Mouse (Mus musculus) gastrocnemius, adult 8-10 months (tissue): ENCODE results near the gene Tnfrsf17. TPM values are rescaled to one million over a fixed set of nuclear protein-coding genes. Genes with fewer than 3 reads are reported as not detected.
"Not testable (repeated sequence)": the region's sequence is repeated elsewhere in the genome, so short reads cannot be mapped to it uniquely, and the experiment has no call there.

Source experiments
- DNase-seq, 2 experiments: peaks; one replicate each; pipeline ENCODE4 v3.0.0; 2022; ENCODE audit warnings: low spot score in 2 of 2
- total RNA-seq, 4 experiments: library from RNA; stranded (reverse); gene quantifications; 2 replicates each; pipeline ENCODE4 v1.2.4; 2022

Gene Tnfrsf17
- total RNA-seq = not detected

DNA sequence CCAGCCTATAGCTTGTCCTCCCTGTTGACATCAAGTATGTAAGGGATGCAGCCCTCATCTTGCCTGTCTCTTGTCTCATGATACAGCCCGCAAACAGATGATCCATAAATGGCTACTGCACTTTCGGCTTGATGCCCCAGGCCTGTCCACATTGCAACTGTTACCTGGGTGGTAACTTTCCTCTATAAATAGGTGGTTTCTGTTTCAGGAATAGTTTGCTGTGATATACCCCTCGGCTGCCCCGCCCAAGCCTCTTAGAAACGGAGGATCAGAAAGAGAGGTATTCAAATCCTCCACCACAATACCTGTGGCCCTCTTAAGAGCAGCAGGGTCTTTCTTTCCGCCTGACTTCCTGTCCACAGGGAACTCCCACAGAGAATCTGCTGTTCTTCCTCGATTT, at the start of gene Tnfrsf17:
Gene Tnfrsf17, plus strand, starts transcription at position 301 of the 400 bp plus-strand sequence.
- no peak for DNase-seq

DNA sequence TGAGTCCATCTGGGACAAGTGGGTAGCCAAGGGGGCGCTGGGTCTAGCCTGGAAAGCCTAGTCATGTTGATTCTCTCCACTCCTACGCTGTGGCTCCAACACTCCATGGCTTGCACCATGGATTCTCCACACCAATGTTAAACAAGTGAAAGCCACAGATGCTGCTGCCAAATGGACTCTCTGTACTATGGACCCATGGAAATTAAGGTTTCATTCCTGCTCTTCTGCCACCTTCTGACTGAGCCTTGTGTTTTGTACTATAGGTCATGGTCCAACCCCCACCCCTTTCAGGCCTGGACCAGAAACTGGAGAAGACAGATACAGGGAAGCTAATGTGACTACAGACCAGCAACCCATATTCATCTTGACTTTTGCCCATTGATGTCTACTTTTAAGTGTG, 47.1 kb upstream of the Tnfrsf17 start:
- DNase-seq = no peak

DNA sequence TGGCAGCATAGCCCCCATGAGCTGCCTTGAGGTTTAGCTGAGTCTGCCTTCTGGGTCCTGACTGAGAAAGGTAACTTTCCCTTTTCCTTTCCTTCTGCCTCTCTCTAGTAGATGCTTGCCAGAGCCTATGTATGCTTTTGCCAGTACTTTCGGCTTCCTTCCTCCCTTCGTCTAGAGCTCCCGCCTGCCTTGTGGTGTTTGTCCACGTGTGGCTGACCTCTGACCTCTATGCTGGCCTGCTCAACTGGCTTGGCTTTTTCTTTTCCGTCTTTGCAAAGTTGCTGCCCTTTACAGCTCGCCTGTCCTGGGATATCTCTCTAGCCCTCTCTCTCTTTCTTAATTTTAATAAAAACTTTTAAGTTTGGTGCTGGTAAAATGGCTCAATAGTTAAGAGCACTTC, 43.8 kb upstream of the Tnfrsf17 start:
- no peak for DNase-seq

DNA sequence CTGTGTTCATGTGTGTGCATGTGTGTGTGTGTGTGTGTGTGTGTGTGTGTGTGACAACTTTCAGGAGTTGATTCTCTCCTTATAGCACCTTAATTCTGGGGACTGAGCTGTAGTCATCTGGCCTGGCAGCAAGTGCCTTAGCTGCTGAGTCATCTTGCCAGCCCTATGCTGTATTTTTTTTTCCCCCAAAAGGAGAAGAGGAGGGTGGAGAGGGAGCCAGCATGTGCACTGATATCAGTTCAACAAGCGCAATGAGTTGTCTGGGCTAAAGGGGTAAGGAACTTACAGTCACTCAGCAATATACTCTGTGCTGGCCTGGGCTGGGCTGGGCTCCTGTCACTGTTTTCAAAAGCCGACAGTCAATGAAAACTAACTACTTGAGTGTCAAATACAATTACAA, 43.0 kb upstream of the Tnfrsf17 start:
- DNase-seq = no peak

DNA sequence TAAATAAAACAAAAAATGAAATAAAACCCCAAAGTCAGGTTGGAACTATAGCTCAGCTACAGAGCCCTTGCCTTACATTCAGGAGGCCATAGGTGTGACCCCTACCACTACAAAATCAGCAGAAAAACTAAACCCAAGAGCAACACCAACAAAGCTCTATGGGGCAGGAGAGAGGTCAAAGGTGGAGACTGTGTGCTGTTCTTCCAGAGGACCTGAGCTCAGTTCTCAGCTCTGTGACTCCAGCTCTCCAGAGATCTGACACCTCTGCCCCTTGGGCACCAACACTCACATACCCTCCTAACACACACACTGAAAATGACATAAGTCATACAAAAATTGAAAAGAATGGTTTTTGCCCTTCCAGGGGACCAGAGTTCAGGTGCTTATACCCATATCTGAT, 42.5 kb upstream of the Tnfrsf17 start:
- no peak for DNase-seq

DNA sequence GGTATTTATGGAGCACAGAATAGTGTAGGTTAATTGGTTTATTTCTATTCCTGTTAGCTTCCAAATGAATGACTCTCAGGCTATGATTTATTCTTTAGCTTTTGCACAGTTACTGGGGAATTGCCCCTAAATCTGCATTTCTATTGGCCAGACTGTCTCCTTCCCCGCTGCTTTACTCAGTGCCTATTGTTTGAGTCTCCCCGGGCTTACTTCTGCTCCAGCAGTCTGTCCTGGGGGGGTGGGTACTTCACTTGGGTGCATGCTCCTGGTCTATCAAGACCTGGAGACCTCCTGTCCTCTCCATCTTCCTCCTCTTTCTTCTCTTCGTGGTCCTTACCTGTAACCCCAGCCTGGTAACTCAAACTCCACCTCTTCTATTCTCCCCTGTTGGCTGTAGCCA, 36.7 kb upstream of the Tnfrsf17 start:
- DNase-seq = no peak

DNA sequence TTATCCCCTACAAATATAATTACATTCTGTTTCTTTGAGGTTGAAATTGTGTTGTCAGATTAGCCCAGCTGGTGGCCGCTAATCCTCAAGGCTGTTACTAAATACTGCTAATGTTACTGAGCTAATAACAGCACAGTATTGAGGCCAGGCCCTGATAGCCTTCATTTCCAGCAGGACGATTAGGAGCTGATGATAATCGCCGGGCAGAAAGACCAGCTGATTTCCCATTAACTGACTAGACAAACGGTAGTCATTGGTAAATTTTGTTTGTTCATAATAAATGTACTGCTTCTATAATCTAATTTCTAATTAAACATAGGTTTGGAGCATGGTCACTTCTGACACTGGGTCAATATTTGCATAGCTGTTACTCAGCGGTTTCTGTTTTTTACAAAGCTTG, 34.8 kb upstream of the Tnfrsf17 start:
- no peak for DNase-seq

DNA sequence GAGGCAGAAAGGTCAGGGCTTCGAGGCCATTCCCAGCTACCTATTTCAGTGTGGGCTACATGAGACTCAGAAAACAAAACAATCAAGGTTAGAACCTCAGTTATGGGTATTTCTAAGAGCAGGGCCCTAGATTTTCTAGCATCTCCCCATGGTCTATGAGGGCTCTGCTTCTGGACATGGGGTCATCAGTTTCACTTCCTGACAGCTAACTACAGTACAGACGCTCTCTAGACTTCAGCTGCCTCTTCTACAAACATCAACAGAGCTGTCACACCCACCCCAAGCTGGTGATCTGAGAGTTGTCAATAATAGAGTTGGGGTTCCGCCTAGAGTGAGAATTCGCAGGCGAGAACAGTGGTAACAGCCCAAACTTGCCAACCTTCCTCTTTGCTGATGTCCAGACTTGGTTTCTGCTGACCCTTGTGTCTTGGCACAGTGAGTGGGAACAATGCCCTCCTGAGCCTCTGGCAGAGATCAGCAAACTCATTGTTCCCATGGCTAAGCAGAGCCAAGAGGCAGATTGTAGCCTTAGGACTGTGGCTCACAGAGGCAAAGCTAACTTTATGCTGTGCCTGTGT, 30.9 kb upstream of the Tnfrsf17 start:
- no peak for DNase-seq

DNA sequence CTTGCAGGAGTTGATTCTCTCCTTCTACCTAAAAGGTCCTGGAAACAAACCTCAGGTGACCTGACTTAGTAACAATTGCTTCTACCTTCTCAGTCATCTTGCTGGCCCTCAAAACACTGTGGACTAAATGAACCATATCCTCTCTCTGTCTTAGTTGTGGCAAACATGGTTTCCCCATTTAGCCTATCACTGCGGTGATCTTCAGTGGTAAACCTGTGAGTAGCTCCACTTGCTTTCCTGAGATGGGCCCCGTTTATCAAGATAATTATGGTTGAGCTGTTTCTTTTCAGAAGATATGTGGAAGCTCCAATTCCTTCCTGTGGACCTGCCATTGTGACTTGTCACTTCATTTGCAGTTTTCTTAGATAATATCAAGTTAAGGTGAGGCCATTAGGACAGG, 28.7 kb upstream of the Tnfrsf17 start:
- no peak for DNase-seq

DNA sequence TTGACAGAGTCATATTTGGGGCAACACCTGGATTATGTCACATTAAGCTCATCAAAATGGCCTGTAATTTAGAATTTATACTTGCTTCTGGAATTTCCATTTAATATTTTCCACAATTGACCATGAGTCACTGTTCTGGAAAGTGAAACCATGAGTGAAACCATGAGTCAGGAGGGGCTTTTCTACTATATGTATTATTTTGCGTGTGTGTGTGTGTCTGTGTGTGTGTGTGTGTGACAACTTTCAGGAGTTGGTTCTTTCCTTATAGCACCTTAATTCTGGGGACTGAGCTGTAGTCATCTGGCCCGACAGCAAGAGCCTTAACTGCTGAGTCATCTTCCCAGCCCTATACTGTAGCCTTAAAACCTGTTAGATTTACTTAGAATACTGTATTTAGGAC, 27.7 kb upstream of the Tnfrsf17 start:
- DNase-seq = no peak

DNA sequence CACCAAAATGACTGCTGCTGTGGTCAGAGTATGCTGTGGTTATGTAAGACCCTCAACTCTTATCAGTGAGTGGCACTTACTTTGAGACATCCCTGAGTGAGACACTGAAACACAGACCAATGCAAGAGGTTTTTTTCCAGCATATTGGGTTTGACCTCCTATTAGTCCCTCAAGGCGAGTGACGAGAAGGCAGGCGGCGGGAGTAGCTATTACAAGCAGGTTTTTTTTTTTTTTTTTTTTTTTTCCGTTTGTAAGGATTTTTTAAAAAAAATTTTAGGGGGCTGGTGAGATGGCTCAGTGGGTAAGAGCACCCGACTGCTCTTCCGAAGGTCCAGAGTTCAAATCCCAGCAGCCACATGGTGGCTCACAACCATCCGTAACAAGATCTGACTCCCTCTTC, 24.7 kb upstream of the Tnfrsf17 start:
- DNase-seq = not testable (repeated sequence)

DNA sequence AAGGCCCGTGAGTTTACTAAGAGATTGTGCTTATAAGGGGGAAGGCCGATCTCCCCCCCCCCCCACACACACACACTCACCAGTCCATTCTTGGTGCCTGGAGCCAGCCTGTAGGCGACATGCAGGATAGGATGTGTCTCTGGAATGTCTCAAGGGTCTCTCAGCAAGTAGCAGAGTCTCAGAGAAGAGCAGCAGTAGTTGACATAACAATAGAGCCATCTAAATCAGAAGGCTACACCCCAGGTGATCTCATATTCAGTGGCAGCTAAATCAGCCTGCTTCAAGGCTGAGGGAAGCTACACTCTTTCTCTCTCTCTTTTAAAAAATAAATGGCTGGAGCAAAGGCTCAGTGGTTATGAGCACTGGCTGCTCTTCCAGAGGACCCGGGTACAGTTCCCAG, 18.0 kb upstream of the Tnfrsf17 start:
- DNase-seq = not testable (repeated sequence)

DNA sequence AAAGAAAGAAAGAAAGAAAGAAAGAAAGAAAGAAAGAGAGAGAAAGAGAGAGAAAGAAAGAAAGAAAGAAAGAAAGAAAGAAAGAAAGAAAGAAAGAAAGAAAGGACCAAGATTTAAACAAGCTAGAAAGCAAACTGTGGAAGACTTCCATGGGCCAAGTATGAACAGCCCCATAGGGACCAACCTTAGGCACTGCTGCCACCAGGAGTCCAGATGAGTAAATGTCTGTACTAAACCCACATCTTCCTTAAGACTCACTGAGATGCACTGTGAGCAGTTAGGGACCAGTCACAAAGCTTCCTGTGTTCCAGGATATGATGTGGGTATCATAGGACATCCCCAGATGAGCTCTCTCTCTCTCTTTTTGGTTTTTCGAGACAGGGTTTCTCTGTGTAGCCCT, 15.9 kb upstream of the Tnfrsf17 start:
- not testable (repeated sequence) for DNase-seq

DNA sequence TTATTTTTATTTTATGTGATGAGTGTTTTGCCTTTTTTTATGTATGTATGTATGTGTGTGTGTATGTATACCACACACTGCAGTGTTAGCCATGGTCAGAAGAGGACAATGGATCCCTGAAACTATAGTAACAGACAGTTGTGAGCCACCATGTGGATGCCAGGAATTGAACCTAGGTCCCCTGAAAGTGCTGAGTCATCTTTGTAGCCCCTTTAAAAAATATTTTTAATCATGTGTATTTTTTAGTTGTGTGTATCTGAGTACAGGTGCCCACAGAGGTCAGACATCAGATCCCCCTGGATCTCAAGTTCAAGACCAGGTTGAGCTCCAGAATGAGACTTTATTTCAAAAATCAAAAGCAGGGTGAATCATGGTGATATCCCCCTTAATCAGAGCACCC, 9.9 kb upstream of the Tnfrsf17 start:
- DNase-seq = no peak

DNA sequence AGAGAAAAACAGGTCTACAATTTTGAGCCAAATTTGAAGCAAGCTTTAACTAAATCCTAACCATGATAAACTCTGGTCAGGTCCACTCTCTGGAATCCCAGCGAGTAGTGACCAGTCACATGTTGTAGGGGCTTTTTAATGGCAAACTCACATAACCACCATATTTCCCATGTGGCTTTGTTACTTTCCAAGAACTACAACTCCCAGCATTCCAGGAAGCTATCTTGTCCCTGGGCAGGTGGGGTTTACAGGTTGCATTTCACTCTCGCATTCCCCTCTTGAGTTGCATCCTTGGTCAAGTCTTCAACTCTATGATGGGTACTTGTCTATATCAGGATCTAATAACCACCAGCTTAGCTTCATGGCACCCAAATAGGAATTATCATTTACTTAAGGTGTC, 8.1 kb upstream of the Tnfrsf17 start:
- no peak for DNase-seq

DNA sequence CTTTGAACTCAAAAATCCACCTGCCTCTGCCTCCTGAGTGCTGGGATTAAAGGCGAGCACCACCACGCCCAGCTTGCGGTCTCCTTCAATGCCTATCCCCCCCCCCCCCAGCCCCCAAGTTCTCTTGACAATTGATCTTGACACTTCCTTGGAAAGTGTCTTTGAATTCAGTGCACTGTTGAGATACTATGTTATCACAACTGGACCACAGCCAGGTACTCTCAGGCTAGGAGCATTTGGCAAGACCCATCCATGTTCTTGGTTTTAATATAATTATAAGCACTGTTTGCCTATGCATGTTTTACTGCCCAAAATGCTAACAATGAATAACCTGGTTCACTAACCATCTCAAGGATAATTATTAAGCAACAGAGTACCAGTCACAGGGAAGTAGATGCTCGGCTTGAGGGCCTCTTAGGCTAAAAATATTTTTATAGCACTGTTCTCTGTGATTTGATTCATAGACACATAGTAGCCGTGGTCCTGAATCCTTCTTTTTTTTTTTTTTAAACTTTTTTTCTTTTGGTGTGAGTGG, 2.2 kb downstream of the Tnfrsf17 start:
- no peak for DNase-seq

DNA sequence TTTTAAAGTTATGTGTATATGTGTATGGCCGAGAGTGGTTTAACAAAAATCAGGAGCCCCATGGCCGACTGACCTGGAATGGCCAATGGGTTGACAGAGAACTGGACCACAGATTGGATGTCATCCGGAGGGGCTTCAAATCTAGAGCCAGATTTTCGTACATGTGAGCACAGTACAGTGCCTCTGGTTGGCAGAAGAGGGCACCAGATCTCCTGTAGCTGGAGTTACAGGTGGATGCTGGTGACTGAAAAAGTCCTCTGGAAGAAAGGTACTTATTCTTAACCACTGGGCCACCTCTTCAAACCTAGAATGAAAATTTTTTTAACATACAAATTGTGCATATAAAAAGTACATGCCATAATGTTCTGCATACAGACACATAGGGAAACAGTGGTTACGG, 3.1 kb downstream of the Tnfrsf17 start:
- no peak for DNase-seq

DNA sequence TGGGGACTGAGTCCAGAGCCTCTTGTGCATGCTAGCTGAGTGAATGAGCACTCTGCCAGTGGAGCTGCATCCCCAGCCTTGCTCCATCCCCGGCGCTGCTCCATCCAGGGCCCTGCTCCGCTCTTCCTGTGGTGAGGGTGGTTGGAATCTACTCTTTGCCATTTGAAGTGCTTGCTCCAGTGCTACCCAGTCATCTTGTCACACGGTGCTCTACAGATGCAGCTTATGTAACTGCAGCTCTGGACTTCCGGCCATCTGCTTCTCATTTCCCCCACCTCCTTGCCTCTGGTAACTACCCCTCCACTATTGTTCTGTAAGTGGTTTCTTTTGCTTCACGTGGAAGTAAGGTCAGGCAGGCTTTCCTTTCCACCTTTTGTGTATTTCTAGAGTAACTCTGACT, 3.7 kb downstream of the Tnfrsf17 start:
- DNase-seq = no peak

DNA sequence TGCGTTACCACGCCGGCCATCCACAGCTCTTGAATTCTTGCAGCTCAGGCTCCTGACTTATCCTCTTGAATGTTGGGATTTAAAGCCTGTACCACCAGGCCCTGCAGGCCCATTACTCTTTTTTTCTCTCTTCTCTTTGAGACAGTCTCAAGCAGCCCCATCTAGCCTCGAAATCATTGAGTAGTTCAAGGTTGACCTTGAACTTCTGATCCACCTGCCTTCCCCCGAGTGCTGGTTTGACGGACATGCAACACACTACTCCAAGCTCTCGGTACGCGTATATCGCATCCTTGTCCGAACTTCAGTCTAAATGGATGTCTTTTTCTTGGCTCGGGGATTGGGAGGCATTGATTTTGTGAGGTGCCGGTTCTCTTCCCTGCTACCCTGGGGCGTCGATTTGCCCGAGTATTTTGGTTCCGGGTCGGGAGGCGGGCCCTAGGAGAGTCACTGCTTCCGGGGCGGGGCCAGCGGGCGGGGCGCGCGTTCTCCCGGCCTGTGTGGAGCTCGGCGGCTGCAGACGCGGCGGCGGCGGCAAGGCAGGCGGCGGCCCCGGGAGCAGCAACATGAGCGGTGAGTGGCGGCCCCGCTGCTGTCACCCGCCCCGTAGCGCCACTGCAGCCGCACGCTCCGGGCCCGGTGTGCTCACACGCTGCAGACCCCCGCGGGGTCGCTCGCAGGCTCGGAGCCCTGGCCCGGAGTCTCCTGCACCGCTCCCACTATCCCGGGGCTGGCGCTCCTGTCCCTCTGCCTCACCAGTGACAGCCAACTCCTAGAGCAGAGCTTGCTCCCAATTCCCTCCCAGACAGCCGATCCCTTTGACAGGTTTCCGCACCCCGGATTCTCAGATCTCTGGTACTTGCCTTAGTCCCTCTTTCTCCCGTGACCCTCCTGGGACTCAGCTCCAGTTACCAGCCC, 9.1 kb downstream of the Tnfrsf17 start, which contains the start of gene Snx29:
Gene Snx29, plus strand, starts transcription at position 500 of the 915 bp plus-strand sequence.
- DNase-seq = peak; percentile 95 to 97

DNA sequence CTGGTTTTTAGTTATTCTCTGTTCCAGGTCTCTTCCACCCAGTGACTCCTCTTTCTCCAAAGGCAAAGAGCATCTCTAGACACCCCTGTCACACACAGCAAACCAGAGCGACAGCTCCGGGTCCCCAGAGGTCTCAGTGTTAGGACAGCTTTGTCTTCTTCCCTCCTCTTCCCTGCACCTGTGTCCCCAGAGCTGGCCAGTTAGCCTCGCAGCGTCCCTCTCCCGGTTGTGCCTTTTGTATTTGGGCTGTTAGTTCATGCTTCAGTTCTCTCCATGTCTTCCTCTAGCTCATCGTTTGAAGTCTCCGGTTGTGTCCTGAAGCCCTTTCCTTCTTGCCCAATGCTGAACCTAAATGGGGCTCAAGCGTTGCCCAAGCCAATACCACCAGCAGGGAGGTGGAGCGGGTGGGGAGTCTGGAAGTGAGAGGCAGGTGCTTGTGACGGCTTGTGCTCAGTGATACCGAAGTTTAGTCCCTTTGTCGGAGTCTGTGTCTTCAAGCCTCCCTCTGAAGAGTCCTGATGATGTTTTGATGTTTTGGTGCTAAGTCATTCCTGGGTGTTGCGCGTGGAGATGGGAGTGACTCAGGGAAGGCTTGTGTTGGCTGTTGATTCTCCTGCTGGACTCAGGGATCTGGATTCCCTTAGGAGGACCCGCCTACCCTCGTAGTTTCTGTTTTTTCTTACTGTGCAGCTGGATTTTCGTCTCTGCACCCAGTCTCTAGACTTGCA, 9.9 kb downstream of the Tnfrsf17 start:
- no peak for DNase-seq

DNA sequence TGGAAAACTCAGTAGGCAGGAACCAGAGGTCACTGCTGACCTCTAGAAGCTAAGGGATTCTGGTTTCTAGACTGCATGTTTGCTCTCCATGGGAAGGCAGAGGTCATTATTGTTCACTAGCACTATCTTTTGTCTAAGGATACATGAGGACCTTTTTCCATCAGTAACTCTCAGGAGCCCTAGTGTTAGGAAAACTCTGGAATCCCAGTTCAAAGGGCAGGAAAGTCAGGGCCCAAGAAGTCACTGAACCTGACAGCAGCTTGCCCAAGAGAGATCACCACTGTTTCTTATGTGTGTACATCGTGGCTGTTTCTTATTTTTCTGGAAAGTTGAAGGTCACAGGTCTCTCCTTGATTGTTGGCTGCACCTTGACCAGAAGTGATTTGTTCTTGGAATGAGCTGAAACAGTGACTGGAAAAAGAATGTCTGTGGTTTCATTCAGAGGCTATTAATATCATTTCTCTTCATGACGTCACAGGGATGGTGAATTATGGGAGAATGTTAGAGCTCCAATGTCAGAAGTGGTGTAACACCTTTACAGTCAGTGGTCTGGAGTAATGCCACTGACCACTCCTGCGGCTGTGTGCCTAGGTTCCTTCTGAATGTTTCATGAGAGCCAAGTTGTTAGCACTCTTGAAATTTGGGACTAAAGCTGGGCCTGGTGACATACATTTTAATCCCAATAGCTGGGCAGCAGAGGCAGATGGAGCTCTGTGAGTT, 16.6 kb downstream of the Tnfrsf17 start:
- DNase-seq = no peak
